Mouse (Mus musculus) myocyte (in vitro differentiated cells): ENCODE measurements around the gene Lgals3bp. TPM values are rescaled to one million over a fixed set of nuclear protein-coding genes. Genes with fewer than 3 reads are reported as not detected.
A peak's percentile ranks its signal among the peaks of the same experiment; 100 is the strongest.

Source experiments
- H3K27me3 ChIP-seq: one replicate; pipeline ENCODE4 v1.6.1; 2011; ENCODE audit not compliant: control insufficient read depth, insufficient read depth, insufficient read length
- H3K36me3 ChIP-seq: one replicate; pipeline ENCODE4 v1.6.1; 2011; ENCODE audit not compliant: control insufficient read depth, insufficient read depth
- H3K4me2 ChIP-seq: one replicate; pipeline ENCODE4 v1.6.1; 2011; ENCODE audit warnings: low read depth, control low read depth
- H3K4me3 ChIP-seq: one replicate; pipeline ENCODE4 v1.5.1; 2011; ENCODE audit warnings: mild to moderate bottlenecking, control low read depth, moderate library complexity
- H3K79me2 ChIP-seq: one replicate; pipeline ENCODE4 v1.6.1; 2011; ENCODE audit not compliant: control insufficient read depth, insufficient read depth
- H3ac ChIP-seq: one replicate; pipeline ENCODE4 v1.6.1; 2011; ENCODE audit not compliant: control insufficient read depth, insufficient read length
- CEBPB ChIP-seq: IDR thresholded peaks from 2 replicates; pipeline ENCODE4 v1.6.1; 2011; ENCODE audit warnings: mild to moderate bottlenecking, moderate library complexity; ENCODE audit not compliant: poor library complexity, insufficient read depth, severe bottlenecking
- E2F4 ChIP-seq: IDR thresholded peaks from one replicate; pipeline ENCODE4 v1.6.1; 2011; ENCODE audit warnings: mild to moderate bottlenecking, control low read depth, moderate library complexity; ENCODE audit not compliant: insufficient read depth
- MAX ChIP-seq: IDR thresholded peaks from one replicate; pipeline ENCODE4 v1.6.1; 2011; ENCODE audit warnings: low read depth, mild to moderate bottlenecking, control low read depth
- MYOD1 ChIP-seq, 3 experiments: IDR thresholded peaks; one replicate each; pipeline ENCODE4 v1.6.1; 2011; ENCODE audit warnings: control low read depth in 2 of 3, low read depth in 2 of 3, mild to moderate bottlenecking in 2 of 3, moderate library complexity in 1 of 3; ENCODE audit not compliant: insufficient read length in 2 of 3, control insufficient read depth in 1 of 3
- MYOG ChIP-seq, 3 experiments: IDR thresholded peaks; one replicate each; pipeline ENCODE4 v1.6.1; 2011; ENCODE audit warnings: control low read depth in 2 of 3, low read depth in 2 of 3, mild to moderate bottlenecking in 2 of 3; ENCODE audit not compliant: insufficient read length in 2 of 3, control insufficient read depth in 1 of 3, insufficient read depth in 1 of 3
- POLR2A ChIP-seq: IDR thresholded peaks from one replicate; pipeline ENCODE4 v1.6.1; 2011; ENCODE audit warnings: low read depth, mild to moderate bottlenecking, control low read depth, moderate library complexity; ENCODE audit not compliant: insufficient read length
- POLR2AphosphoS2 ChIP-seq: IDR thresholded peaks from one replicate; pipeline ENCODE4 v1.6.1; 2011; ENCODE audit warnings: low read depth, control low read depth; ENCODE audit not compliant: insufficient read length
- REST ChIP-seq: IDR thresholded peaks from one replicate; pipeline ENCODE4 v1.6.1; 2011; ENCODE audit warnings: mild to moderate bottlenecking, control low read depth, moderate library complexity; ENCODE audit not compliant: insufficient read depth, insufficient read length
- SRF ChIP-seq: IDR thresholded peaks from one replicate; pipeline ENCODE4 v1.6.1; 2011; ENCODE audit warnings: low read depth; ENCODE audit not compliant: control insufficient read depth, insufficient read length
- TCF12 ChIP-seq: IDR thresholded peaks from one replicate; pipeline ENCODE4 v1.6.1; 2011; ENCODE audit warnings: mild to moderate bottlenecking, control low read depth; ENCODE audit not compliant: poor library complexity, insufficient read depth, severe bottlenecking
- TCF3 ChIP-seq: IDR thresholded peaks from one replicate; pipeline ENCODE4 v1.6.1; 2011; ENCODE audit warnings: low read depth, control low read depth; ENCODE audit not compliant: insufficient read length
- USF1 ChIP-seq: IDR thresholded peaks from one replicate; pipeline ENCODE4 v1.6.1; 2011; ENCODE audit warnings: low read depth, mild to moderate bottlenecking, control low read depth, moderate library complexity
- polyA plus RNA-seq: library from polyadenylated mRNA; unstranded; fragments of >200 nt; fragmentation: generic; extraction: Trizol; gene quantifications from one replicate; pipeline ENCODE4 v1.2.1, GENCODE M21; 2012; ENCODE audit warnings: missing spikeins

The Lgals3bp gene
- polyA plus RNA-seq: 16.4 TPM

- no peaks in the 10 kb centered on the region for H3K79me2 ChIP-seq
- peak within 1 kb of the TSS; percentile 79 for H3K4me2 ChIP-seq
- no peaks in the 10 kb centered on the region for H3K36me3 ChIP-seq
- TF ChIP-seq MAX (no peak), MYOD1 (IDR thresholded peaks at IDR 0.05; ENCODE audit: control insufficient read depth in 1 of 3, insufficient read length in 2 of 3, low read depth in 2 of 3) (no peak), POLR2A (no peak), CEBPB (no peak), REST (no peak), POLR2AphosphoS2 (no peak), MYOG (IDR thresholded peaks at IDR 0.05; ENCODE audit: control insufficient read depth in 1 of 3, insufficient read depth in 1 of 3, insufficient read length in 2 of 3, low read depth in 2 of 3) (no peak), TCF12 (no peak)
- no peak within 1 kb of the TSS for H3K4me3 ChIP-seq
- H3K27me3 ChIP-seq: no peaks in the 10 kb centered on the region
- H3ac ChIP-seq: no peak within 1 kb of the TSS
Observed at GRCm38 (mm10) chr11:118401760-118402280, at the start of gene Lgals3bp. TSS of gene Lgals3bp (minus strand) at chr11:118402092.

- no peak overlapping the region for H3ac ChIP-seq
- H3K4me3 ChIP-seq: no peak overlapping the region
- H3K4me2 ChIP-seq: no peak overlapping the region
- no peaks in the 10 kb centered on the region for H3K79me2 ChIP-seq
- H3K36me3 ChIP-seq: no peaks in the 10 kb centered on the region
- peaks cover 32% of the 10 kb centered on the region for H3K27me3 ChIP-seq
- TF ChIP-seq TCF3 (peak; percentile 29), MYOD1 (IDR thresholded peaks at IDR 0.05; ENCODE audit: control insufficient read depth in 1 of 3, insufficient read length in 2 of 3, low read depth in 2 of 3) (peak in 2 of 3 experiments; percentile 51 to 68), CEBPB (no peak), POLR2A (no peak), REST (no peak), MYOG (IDR thresholded peaks at IDR 0.05; ENCODE audit: control insufficient read depth in 1 of 3, insufficient read depth in 1 of 3, insufficient read length in 2 of 3, low read depth in 2 of 3) (peak in 2 of 3 experiments; percentile 40 to 75), USF1 (no peak)
Observed at GRCm38 (mm10) chr11:118451211-118451610, 49.3 kb upstream of the Lgals3bp start.

GRCm38 (mm10) chr11:118448385-118448784 is 46.5 kb upstream of the Lgals3bp start:
- TF ChIP-seq USF1 (no peak), CEBPB (no peak), E2F4 (no peak)
- Histone ChIP-seq H3K27me3 (peaks cover 24% of the 10 kb centered on the region), H3K36me3 (no peaks in the 10 kb centered on the region), H3K4me2 (no peak overlapping the region), H3K4me3 (no peak overlapping the region), H3K79me2 (no peaks in the 10 kb centered on the region), H3ac (no peak overlapping the region)

- no peaks in the 10 kb centered on the region for H3K79me2 ChIP-seq
- peaks cover 24% of the 10 kb centered on the region for H3K27me3 ChIP-seq
- no peaks in the 10 kb centered on the region for H3K36me3 ChIP-seq
- H3ac ChIP-seq: no peak overlapping the region
- no peak overlapping the region for H3K4me2 ChIP-seq
- H3K4me3 ChIP-seq: no peak overlapping the region
- no peak for TF ChIP-seq REST
- no peak for TF ChIP-seq POLR2A
- TF ChIP-seq CEBPB: no peak
- no peak for TF ChIP-seq USF1
- TF ChIP-seq MYOG (IDR thresholded peaks at IDR 0.05; ENCODE audit: control insufficient read depth in 1 of 3, insufficient read depth in 1 of 3, insufficient read length in 2 of 3, low read depth in 2 of 3): no peak
- no peak for TF ChIP-seq TCF12
- no peak for TF ChIP-seq E2F4
- no peak for TF ChIP-seq MAX
- TF ChIP-seq SRF: no peak
- no peak for TF ChIP-seq TCF3
- TF ChIP-seq POLR2AphosphoS2: no peak
- TF ChIP-seq MYOD1 (IDR thresholded peaks at IDR 0.05; ENCODE audit: control insufficient read depth in 1 of 3, insufficient read length in 2 of 3, low read depth in 2 of 3): no peak
Observed at GRCm38 (mm10) chr11:118447346-118447745, 45.5 kb upstream of the Lgals3bp start.

GRCm38 (mm10) chr11:118445843-118446242 is 44.0 kb upstream of the Lgals3bp start:
- no peaks in the 10 kb centered on the region for H3K36me3 ChIP-seq
- no peaks in the 10 kb centered on the region for H3K79me2 ChIP-seq
- peaks cover 24% of the 10 kb centered on the region for H3K27me3 ChIP-seq
- H3ac ChIP-seq: no peak overlapping the region
- TF ChIP-seq MYOG (IDR thresholded peaks at IDR 0.05; ENCODE audit: control insufficient read depth in 1 of 3, insufficient read depth in 1 of 3, insufficient read length in 2 of 3, low read depth in 2 of 3) (peak in 1 of 3 experiments; percentile 6), USF1 (no peak), MYOD1 (IDR thresholded peaks at IDR 0.05; ENCODE audit: control insufficient read depth in 1 of 3, insufficient read length in 2 of 3, low read depth in 2 of 3) (peak in 2 of 3 experiments; percentile 22 to 43)
- no peak overlapping the region for H3K4me2 ChIP-seq
- no peak overlapping the region for H3K4me3 ChIP-seq
